Mouse (Mus musculus) embryonic facial prominence, embryonic 15.5 days (tissue): ENCODE data around the gene Mgll. TPM values are rescaled to one million over a fixed set of nuclear protein-coding genes. Genes with fewer than 3 reads are reported as not detected.
A peak's percentile ranks its signal among the peaks of the same experiment; 100 is the strongest.

Experiments
- ATAC-seq: fragments of 200-750 bp; cut with Nextera tagmentation; 2 replicates; pipeline ENCODE4 v1.8.0; 2017; ENCODE audit warnings: low read depth, moderate TSS enrichment; ENCODE audit not compliant: insufficient number of reproducible peaks, low FRiP score, low TSS enrichment
- H3K27ac ChIP-seq: fragments of 300-500 bp; sonication (generic); replicated peaks from 2 replicates; pipeline ENCODE4 v1.5.1; 2015; ENCODE audit warnings: mild to moderate bottlenecking, inconsistent platforms
- H3K27me3 ChIP-seq: fragments of 300-500 bp; sonication (generic); 2 replicates; pipeline ENCODE4 v1.6.1; 2015; ENCODE audit warnings: inconsistent platforms
- H3K36me3 ChIP-seq: fragments of 300-500 bp; sonication (generic); 2 replicates; pipeline ENCODE4 v1.6.1; 2015; ENCODE audit warnings: mild to moderate bottlenecking, inconsistent platforms
- H3K4me1 ChIP-seq: fragments of 300-500 bp; sonication (generic); 2 replicates; pipeline ENCODE4 v1.6.1; 2015; ENCODE audit warnings: inconsistent platforms
- H3K4me2 ChIP-seq: fragments of 300-500 bp; sonication (generic); replicated peaks from 2 replicates; pipeline ENCODE4 v1.6.1; 2015; ENCODE audit warnings: mild to moderate bottlenecking, inconsistent platforms
- H3K4me3 ChIP-seq: fragments of 300-500 bp; sonication (generic); replicated peaks from 2 replicates; pipeline ENCODE4 v1.5.1; 2015; ENCODE audit warnings: mild to moderate bottlenecking, inconsistent platforms
- H3K9ac ChIP-seq: fragments of 300-500 bp; sonication (generic); 2 replicates; pipeline ENCODE4 v1.6.1; 2015; ENCODE audit warnings: inconsistent platforms
- H3K9me3 ChIP-seq: fragments of 300-500 bp; sonication (generic); replicated peaks from 2 replicates; pipeline ENCODE4 v1.6.1; 2016; ENCODE audit warnings: inconsistent platforms
- WGBS: fragments of 180-500 bp; shearing (Covaris S2); methylation state at CpG from one replicate; pipeline ENCODE4 v1.1.7; 2015; 5-methylcytosine and 5-hydroxymethylcytosine counted together
- polyA plus RNA-seq: library from polyadenylated mRNA; unstranded; fragments of >200 nt; fragmentation: Nextera tagmentation; extraction: Ambion mirVana; gene quantifications from 2 replicates; pipeline ENCODE4 v1.2.1, GENCODE M21; 2015

Mgll gene
- polyA plus RNA-seq, 1 experiment from 2014 or later = 28.7 TPM

- Histone ChIP-seq H3K27ac (no peak overlapping the region), H3K4me3 (no peak overlapping the region), H3K4me2 (no peak overlapping the region), H3K27me3 (no peaks in the 10 kb centered on the region), H3K36me3 (no peaks in the 10 kb centered on the region), H3K9me3 (no peaks in the 10 kb centered on the region), H3K9ac (no peak overlapping the region), H3K4me1 (peaks cover 12% of the 10 kb centered on the region)
- ATAC-seq = no peak
- 56% methylated on average over 12 of the region's 12 CpGs for whole genome bisulfite sequencing
These were observed 23.3 kb downstream of the Mgll start for GRCm38 (mm10) chr6:88747296-88748040.

GRCm38 (mm10) chr6:88750884-88751283 lies 26.7 kb downstream of the Mgll start:
- 62% methylated on average over 6 of the region's 6 CpGs for WGBS
- Histone ChIP-seq H3K27ac (no peak overlapping the region), H3K9ac (no peak overlapping the region), H3K9me3 (no peaks in the 10 kb centered on the region), H3K4me1 (peaks cover 12% of the 10 kb centered on the region), H3K36me3 (no peaks in the 10 kb centered on the region), H3K4me3 (no peak overlapping the region), H3K4me2 (no peak overlapping the region), H3K27me3 (no peaks in the 10 kb centered on the region)
- no peak for ATAC-seq

- no peaks in the 10 kb centered on the region for H3K27me3 ChIP-seq
- WGBS = 37% methylated on average over 5 of the region's 5 CpGs
- no peaks in the 10 kb centered on the region for H3K9me3 ChIP-seq
- no peak overlapping the region for H3K4me2 ChIP-seq
- 0 out of 2 replicates have a peak overlapping the region, but pooled peaks have one; percentile 28 for H3K27ac ChIP-seq
- ATAC-seq = peak; percentile 43
- H3K4me3 ChIP-seq = no peak overlapping the region
- H3K36me3 ChIP-seq = no peaks in the 10 kb centered on the region
- H3K4me1 ChIP-seq = peaks cover 12% of the 10 kb centered on the region
- no peak overlapping the region for H3K9ac ChIP-seq
These were observed 28.6 kb downstream of the Mgll start for GRCm38 (mm10) chr6:88752711-88753219.

DNA sequence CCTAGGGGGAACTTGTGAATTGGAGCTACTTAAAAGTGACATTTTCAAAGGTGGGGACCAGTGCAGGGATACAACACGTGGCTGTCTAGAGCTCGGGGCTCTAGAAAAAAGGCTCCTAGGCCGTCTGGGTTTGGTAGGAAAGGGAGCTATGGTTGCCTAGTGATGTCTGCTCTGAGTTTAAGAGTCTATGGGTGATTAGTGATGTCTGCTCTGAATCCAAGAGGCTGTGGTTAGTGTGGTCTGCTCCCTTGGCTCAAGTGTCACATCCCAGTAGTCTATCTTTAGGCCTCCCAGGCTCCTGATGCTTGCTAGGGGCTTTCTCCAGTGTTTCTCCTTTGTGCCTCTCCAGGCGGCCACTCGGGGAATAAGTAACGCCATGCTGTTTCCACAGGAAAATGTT lies 29.4 kb downstream of the Mgll start:
- Histone ChIP-seq H3K4me1 (peaks cover 15% of the 10 kb centered on the region), H3K9me3 (no peaks in the 10 kb centered on the region), H3K27me3 (no peaks in the 10 kb centered on the region), H3K4me3 (no peak overlapping the region), H3K27ac (peak overlapping the region; percentile 28; the same call in 1 of the 2 replicates), H3K9ac (no peak overlapping the region), H3K36me3 (no peaks in the 10 kb centered on the region), H3K4me2 (no peak overlapping the region)
- peak; percentile 60; the same call in 1 of the 2 replicates for ATAC-seq
- WGBS = 39% methylated on average over 6 of the region's 6 CpGs

DNA sequence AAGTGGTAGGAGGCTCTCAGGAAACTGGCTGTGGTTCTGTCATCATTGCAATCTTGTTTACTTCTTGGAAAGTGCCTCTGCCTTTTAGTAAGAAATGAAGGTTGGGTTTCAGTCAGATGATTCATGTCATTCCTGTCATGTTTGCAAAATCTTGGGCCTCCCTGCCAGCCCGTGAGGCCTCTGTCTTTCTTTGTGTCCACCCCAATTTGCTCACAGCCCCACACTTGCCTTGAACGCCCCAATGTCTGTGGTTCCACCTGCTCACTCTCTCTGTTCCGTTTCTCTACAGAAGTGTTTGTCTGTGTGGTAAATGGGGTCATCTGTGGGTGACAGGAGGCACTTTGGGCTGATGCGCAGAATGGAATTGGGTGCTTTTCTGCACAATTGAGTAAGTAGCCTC lies 32.8 kb downstream of the Mgll start:
- Histone ChIP-seq H3K9ac (no peak overlapping the region), H3K9me3 (no peaks in the 10 kb centered on the region), H3K4me2 (no peak overlapping the region), H3K36me3 (no peaks in the 10 kb centered on the region), H3K4me1 (peaks cover 48% of the 10 kb centered on the region), H3K4me3 (no peak overlapping the region), H3K27ac (no peak overlapping the region), H3K27me3 (no peaks in the 10 kb centered on the region)
- WGBS = 67% methylated on average over 4 of the region's 4 CpGs
- no peak for ATAC-seq

DNA sequence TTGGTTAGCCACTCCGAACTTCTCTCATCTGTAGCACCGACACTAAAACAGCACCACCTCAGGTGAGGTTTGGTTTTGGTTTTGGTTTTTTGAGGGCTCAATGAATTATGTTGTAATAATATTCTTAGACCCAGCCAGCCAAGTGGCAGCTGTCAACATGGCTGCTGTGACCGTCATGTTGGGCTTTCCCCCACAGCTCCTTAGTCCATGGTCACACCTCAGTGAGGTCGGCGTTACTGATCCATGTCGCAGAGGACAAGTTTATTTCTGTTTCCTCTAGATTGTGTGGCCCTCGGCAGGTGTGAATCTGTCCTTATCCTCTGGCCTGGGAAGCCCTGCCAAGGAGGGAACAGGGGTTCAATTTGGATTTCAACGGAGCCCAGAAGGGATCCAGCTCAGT lies 33.9 kb downstream of the Mgll start:
- 85% methylated on average over 8 of the region's 8 CpGs for WGBS

GRCm38 (mm10) chr6:88758568-88759522 lies 34.6 kb downstream of the Mgll start:
- Histone ChIP-seq H3K4me3 (no peak overlapping the region), H3K36me3 (no peaks in the 10 kb centered on the region), H3K27me3 (no peaks in the 10 kb centered on the region), H3K9me3 (no peaks in the 10 kb centered on the region), H3K9ac (no peak overlapping the region), H3K4me2 (no peak overlapping the region), H3K27ac (peak overlapping the region; percentile 23; the same call in 1 of the 2 replicates), H3K4me1 (peaks cover 58% of the 10 kb centered on the region)
- ATAC-seq = no peak
- WGBS = 66% methylated on average over 10 of the region's 10 CpGs

More for the DNA sequence above, 33.9 kb downstream of the Mgll start:
- Histone ChIP-seq H3K27me3 (no peaks in the 10 kb centered on the region), H3K4me2 (no peak overlapping the region), H3K4me1 (peaks cover 55% of the 10 kb centered on the region), H3K36me3 (no peaks in the 10 kb centered on the region), H3K27ac (no peak overlapping the region), H3K4me3 (no peak overlapping the region), H3K9me3 (no peaks in the 10 kb centered on the region), H3K9ac (no peak overlapping the region)
- no peak for ATAC-seq

DNA sequence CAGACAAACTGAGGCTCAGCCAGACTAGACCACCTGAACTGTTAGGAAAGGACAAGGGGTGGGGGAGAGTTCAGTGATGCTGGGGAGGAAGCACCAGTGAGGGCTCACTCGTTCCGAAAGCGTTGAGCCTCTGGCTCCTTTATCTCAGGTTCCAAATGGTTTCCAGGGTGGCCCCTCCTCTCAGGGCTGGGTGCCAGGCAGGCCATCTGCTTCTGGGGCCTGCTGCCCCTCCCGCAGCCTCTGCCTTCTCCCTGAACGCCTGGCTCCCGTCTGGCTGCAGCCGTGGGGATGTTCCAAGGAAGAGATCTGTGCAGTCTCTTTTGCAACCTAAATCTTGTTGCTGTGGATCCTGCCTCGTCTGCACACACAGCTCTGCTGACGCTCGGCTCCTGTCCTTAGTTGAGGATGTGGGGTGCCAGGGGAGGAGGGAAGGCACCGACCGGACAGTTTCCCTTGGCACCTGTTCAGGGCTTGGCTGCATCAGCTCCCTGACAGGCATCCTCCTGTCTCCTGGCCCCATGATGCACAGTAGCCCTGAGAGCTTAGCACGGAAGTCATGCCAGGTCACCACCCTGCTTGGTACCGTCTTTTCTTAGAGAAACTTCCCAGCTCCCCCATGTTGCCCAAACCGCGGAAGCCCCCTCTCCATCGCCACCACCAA lies 35.7 kb downstream of the Mgll start:
- Histone ChIP-seq H3K9me3 (no peaks in the 10 kb centered on the region), H3K27me3 (no peaks in the 10 kb centered on the region), H3K27ac (peak overlapping the region; percentile 23), H3K4me1 (peaks cover 53% of the 10 kb centered on the region), H3K36me3 (no peaks in the 10 kb centered on the region), H3K9ac (no peak overlapping the region), H3K4me2 (0 out of 2 replicates have a peak overlapping the region, but pooled peaks have one; percentile 4), H3K4me3 (no peak overlapping the region)
- ATAC-seq = peak; percentile 44
- 37% methylated on average over 17 of the region's 17 CpGs for WGBS

- Histone ChIP-seq H3K27me3 (no peaks in the 10 kb centered on the region), H3K9ac (no peak overlapping the region), H3K4me3 (no peak overlapping the region), H3K9me3 (no peaks in the 10 kb centered on the region), H3K4me1 (peaks cover 53% of the 10 kb centered on the region), H3K4me2 (no peak overlapping the region), H3K27ac (no peak overlapping the region), H3K36me3 (no peaks in the 10 kb centered on the region)
- 52% methylated on average over 17 of the region's 17 CpGs for WGBS
- ATAC-seq = no peak
These were observed 36.9 kb downstream of the Mgll start for GRCm38 (mm10) chr6:88760935-88761635.

DNA sequence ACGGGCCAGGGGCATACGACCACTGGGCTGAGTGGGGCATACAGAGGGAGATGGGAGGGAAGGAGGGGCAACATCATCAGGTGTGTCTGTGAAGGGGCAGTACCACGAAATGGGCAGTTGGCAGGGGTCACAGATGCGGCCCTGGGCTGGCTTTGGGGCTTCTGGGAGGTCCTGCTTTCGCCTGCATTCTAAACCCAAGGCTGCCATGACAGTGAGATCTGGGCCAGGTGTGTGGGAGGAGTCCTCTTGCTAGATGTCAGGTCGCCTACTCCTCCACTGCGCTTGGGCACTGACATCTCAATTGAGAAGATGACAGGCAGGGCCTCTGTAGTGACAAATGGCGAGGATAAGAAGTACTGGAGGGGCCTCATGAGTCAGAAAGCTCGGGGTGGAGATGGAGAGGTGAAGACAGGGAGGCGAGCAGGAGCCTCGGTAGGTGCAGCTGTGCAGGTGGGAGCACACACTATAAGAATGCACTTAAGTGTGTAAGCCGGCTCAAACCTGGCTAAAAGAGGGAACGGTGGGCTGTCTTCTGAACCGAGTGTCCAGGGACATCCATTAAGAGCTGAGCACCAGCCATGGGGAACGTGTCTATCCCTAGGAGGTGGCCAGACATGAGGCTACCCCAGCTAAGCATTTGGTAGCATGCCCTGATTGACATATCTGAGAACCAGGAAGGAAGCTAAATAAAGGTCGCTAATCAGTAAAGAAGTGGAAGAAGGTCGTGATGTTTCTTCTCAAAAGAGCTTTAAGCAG lies 37.6 kb downstream of the Mgll start:
- Histone ChIP-seq H3K27me3 (no peaks in the 10 kb centered on the region), H3K27ac (0 out of 2 replicates have a peak overlapping the region, but pooled peaks have one; percentile 11), H3K4me1 (peaks cover 59% of the 10 kb centered on the region), H3K9ac (no peak overlapping the region), H3K9me3 (no peaks in the 10 kb centered on the region), H3K4me2 (no peak overlapping the region), H3K4me3 (no peak overlapping the region), H3K36me3 (no peaks in the 10 kb centered on the region)
- ATAC-seq = no peak
- WGBS = 68% methylated on average over 17 of the region's 17 CpGs
